Mouse (Mus musculus): ENCODE data around the gene Gm8024.
"Not testable (repeated sequence)": the region's sequence is repeated elsewhere in the genome, so short reads cannot be mapped to it uniquely, and the experiment has no call there.

Gm8024 gene

GRCm38 (mm10) chr14:42524182-42524581, at the start of gene Gm8024:
Gene Gm8024 (minus strand): TSS chr14:42524282.
- DNase-seq (ENCODE audit: low read depth, low spot score) = not testable (repeated sequence)

- DNase-seq (ENCODE audit: low read depth, low spot score) = not testable (repeated sequence)
Observed at GRCm38 (mm10) chr14:42543170-42543701, 19.2 kb upstream of the Gm8024 start.

- not testable (repeated sequence) for DNase-seq (ENCODE audit: low read depth, low spot score)
Observed at GRCm38 (mm10) chr14:42542316-42543169, 18.5 kb upstream of the Gm8024 start.

GRCm38 (mm10) chr14:42502249-42502648, 21.8 kb downstream of the Gm8024 start, which contains the start of gene Gm8020:
Gene Gm8020 (minus strand): TSS chr14:42502349.
- DNase-seq (ENCODE audit: low read depth, low spot score) = not testable (repeated sequence)
